Mouse (Mus musculus): ENCODE measurements at regions not wholly inside any gene's neighbourhood (a gene's known extent, or its start where the extent isn't known, plus 50 kb on each side); places are given as distances from the start of the nearest gene placed in this dataset.

- peak; percentile 94 for TF ChIP-seq CTCF (IDR thresholded peaks at IDR 0.05; ENCODE audit: low read depth, low read length)
- no peak for TF ChIP-seq POLR2A (IDR thresholded peaks at IDR 0.05; ENCODE audit: extremely low read depth, insufficient read depth, low read length)
Observed at GRCm38 (mm10) chr16:50529511-50530416, 61.2 kb downstream of the Ccdc54 start.

Data from liver, adult 2 months (tissue).